Mouse (Mus musculus): ENCODE measurements around the gene Ablim2. TPM values are rescaled to one million over a fixed set of nuclear protein-coding genes. Genes with fewer than 3 reads are reported as not detected.

The Ablim2 gene
- polyA plus RNA-seq, 2 experiments, result 1.8 to 3.8 TPM

GRCm38 (mm10) chr5:35833881-35834280, 76.2 kb downstream of the Ablim2 start:
- Histone ChIP-seq H3K9ac (ENCODE audit: low read depth, low read length, severe bottlenecking) (no peak overlapping the region), H3K4me3 (replicated peaks; ENCODE audit: low read length) (no peak overlapping the region), H3K27ac (replicated peaks; ENCODE audit: low read depth, low read length) (no peak overlapping the region), H3K27me3 (ENCODE audit: control insufficient read depth, insufficient read depth, low read length) (no peaks in the 10 kb centered on the region), H3K4me2 (replicated peaks; ENCODE audit: low read depth, low read length, severe bottlenecking) (no peak overlapping the region), H3K4me1 (ENCODE audit: control insufficient read depth, insufficient read depth, low read length) (no peaks in the 10 kb centered on the region), H3K9me3 (ENCODE audit: control insufficient read depth, low read length) (no peaks in the 10 kb centered on the region), H3K36me3 (ENCODE audit: control insufficient read depth, insufficient read depth, low read length) (no peaks in the 10 kb centered on the region)
- ATAC-seq (ENCODE audit: low FRiP score, low read depth) (no peak), DNase-seq (ENCODE audit: low spot score) (no peak)
- WGBS, result 85% methylated on average over 4 of the region's 4 CpGs
- no peak for TF ChIP-seq POLR2A (IDR thresholded peaks at IDR 0.05; ENCODE audit: borderline replicate concordance, extremely low read depth, insufficient read depth, insufficient read length)

- H3K36me3 ChIP-seq (ENCODE audit: control insufficient read depth, insufficient read depth, low read length), result no peaks in the 10 kb centered on the region
- H3K27ac ChIP-seq (replicated peaks; ENCODE audit: low read depth, low read length), result no peak overlapping the region
- H3K4me3 ChIP-seq (replicated peaks; ENCODE audit: low read length), result no peak overlapping the region
- WGBS, result 93% methylated on average over 15 of the region's 15 CpGs
- H3K27me3 ChIP-seq (ENCODE audit: control insufficient read depth, insufficient read depth, low read length), result no peaks in the 10 kb centered on the region
- no peak for TF ChIP-seq POLR2A (IDR thresholded peaks at IDR 0.05; ENCODE audit: borderline replicate concordance, extremely low read depth, insufficient read depth, insufficient read length)
- no peaks in the 10 kb centered on the region for H3K9me3 ChIP-seq (ENCODE audit: control insufficient read depth, low read length)
- H3K4me1 ChIP-seq (ENCODE audit: control insufficient read depth, insufficient read depth, low read length), result no peaks in the 10 kb centered on the region
- H3K4me2 ChIP-seq (replicated peaks; ENCODE audit: low read depth, low read length, severe bottlenecking), result no peak overlapping the region
- ATAC-seq (ENCODE audit: low FRiP score, low read depth) (no peak), DNase-seq (ENCODE audit: low spot score) (no peak)
- H3K9ac ChIP-seq (ENCODE audit: low read depth, low read length, severe bottlenecking), result no peak overlapping the region
Measured at GRCm38 (mm10) chr5:35836992-35837391, 79.3 kb downstream of the Ablim2 start.

- Histone ChIP-seq H3K4me1 (ENCODE audit: control insufficient read depth, insufficient read depth, low read length) (no peaks in the 10 kb centered on the region), H3K9me3 (ENCODE audit: control insufficient read depth, low read length) (no peaks in the 10 kb centered on the region), H3K27ac (replicated peaks; ENCODE audit: low read depth, low read length) (no peak overlapping the region), H3K36me3 (ENCODE audit: control insufficient read depth, insufficient read depth, low read length) (no peaks in the 10 kb centered on the region), H3K27me3 (ENCODE audit: control insufficient read depth, insufficient read depth, low read length) (no peaks in the 10 kb centered on the region), H3K9ac (ENCODE audit: low read depth, low read length, severe bottlenecking) (no peak overlapping the region), H3K4me2 (replicated peaks; ENCODE audit: low read depth, low read length, severe bottlenecking) (no peak overlapping the region), H3K4me3 (replicated peaks; ENCODE audit: low read length) (no peak overlapping the region)
- no peak for ATAC-seq (ENCODE audit: low FRiP score, low read depth)
- no peak for TF ChIP-seq POLR2A (IDR thresholded peaks at IDR 0.05; ENCODE audit: borderline replicate concordance, extremely low read depth, insufficient read depth, insufficient read length)
- no peak for DNase-seq (ENCODE audit: low spot score)
- 52% methylated on average over 2 of the region's 2 CpGs for WGBS
Measured at GRCm38 (mm10) chr5:35839262-35839661, 81.6 kb downstream of the Ablim2 start.

GRCm38 (mm10) chr5:35851485-35851884, 93.8 kb downstream of the Ablim2 start:
- WGBS, result 66% methylated on average over 5 of the region's 5 CpGs
- no peak for TF ChIP-seq POLR2A (IDR thresholded peaks at IDR 0.05; ENCODE audit: borderline replicate concordance, extremely low read depth, insufficient read depth, insufficient read length)
- ATAC-seq (ENCODE audit: low FRiP score, low read depth), result no peak

GRCm38 (mm10) chr5:35853463-35853862, 95.8 kb downstream of the Ablim2 start:
- no peak for DNase-seq (ENCODE audit: low spot score)
- H3K4me1 ChIP-seq (ENCODE audit: control insufficient read depth, insufficient read depth, low read length), result no peaks in the 10 kb centered on the region
- H3K9me3 ChIP-seq (ENCODE audit: control insufficient read depth, low read length), result no peaks in the 10 kb centered on the region
- no peaks in the 10 kb centered on the region for H3K36me3 ChIP-seq (ENCODE audit: control insufficient read depth, insufficient read depth, low read length)
- H3K27ac ChIP-seq (replicated peaks; ENCODE audit: low read depth, low read length), result no peak overlapping the region
- ATAC-seq (ENCODE audit: low FRiP score, low read depth), result no peak
- H3K9ac ChIP-seq (ENCODE audit: low read depth, low read length, severe bottlenecking), result no peak overlapping the region
- H3K4me2 ChIP-seq (replicated peaks; ENCODE audit: low read depth, low read length, severe bottlenecking), result no peak overlapping the region
- H3K4me3 ChIP-seq (replicated peaks; ENCODE audit: low read length), result no peak overlapping the region
- no peaks in the 10 kb centered on the region for H3K27me3 ChIP-seq (ENCODE audit: control insufficient read depth, insufficient read depth, low read length)
- no peak for TF ChIP-seq POLR2A (IDR thresholded peaks at IDR 0.05; ENCODE audit: borderline replicate concordance, extremely low read depth, insufficient read depth, insufficient read length)
- 90% methylated on average over 4 of the region's 4 CpGs for WGBS

More at GRCm38 (mm10) chr5:35851485-35851884, 93.8 kb downstream of the Ablim2 start:
- no peak overlapping the region for H3K9ac ChIP-seq (ENCODE audit: low read depth, low read length, severe bottlenecking)
- H3K36me3 ChIP-seq (ENCODE audit: control insufficient read depth, insufficient read depth, low read length), result no peaks in the 10 kb centered on the region
- no peak for DNase-seq (ENCODE audit: low spot score)
- no peak overlapping the region for H3K27ac ChIP-seq (replicated peaks; ENCODE audit: low read depth, low read length)
- H3K9me3 ChIP-seq (ENCODE audit: control insufficient read depth, low read length), result no peaks in the 10 kb centered on the region
- no peaks in the 10 kb centered on the region for H3K27me3 ChIP-seq (ENCODE audit: control insufficient read depth, insufficient read depth, low read length)
- H3K4me1 ChIP-seq (ENCODE audit: control insufficient read depth, insufficient read depth, low read length), result no peaks in the 10 kb centered on the region
- no peak overlapping the region for H3K4me3 ChIP-seq (replicated peaks; ENCODE audit: low read length)
- H3K4me2 ChIP-seq (replicated peaks; ENCODE audit: low read depth, low read length, severe bottlenecking), result no peak overlapping the region

- no peak for DNase-seq (ENCODE audit: low spot score)
- ATAC-seq (ENCODE audit: low FRiP score, low read depth), result no peak
- no peaks in the 10 kb centered on the region for H3K4me1 ChIP-seq (ENCODE audit: control insufficient read depth, insufficient read depth, low read length)
- H3K36me3 ChIP-seq (ENCODE audit: control insufficient read depth, insufficient read depth, low read length), result no peaks in the 10 kb centered on the region
- no peak for TF ChIP-seq POLR2A (IDR thresholded peaks at IDR 0.05; ENCODE audit: borderline replicate concordance, extremely low read depth, insufficient read depth, insufficient read length)
- H3K4me3 ChIP-seq (replicated peaks; ENCODE audit: low read length), result no peak overlapping the region
- no peaks in the 10 kb centered on the region for H3K27me3 ChIP-seq (ENCODE audit: control insufficient read depth, insufficient read depth, low read length)
- no peaks in the 10 kb centered on the region for H3K9me3 ChIP-seq (ENCODE audit: control insufficient read depth, low read length)
- no peak overlapping the region for H3K4me2 ChIP-seq (replicated peaks; ENCODE audit: low read depth, low read length, severe bottlenecking)
- no peak overlapping the region for H3K27ac ChIP-seq (replicated peaks; ENCODE audit: low read depth, low read length)
- whole genome bisulfite sequencing, result 46% methylated on average over 3 of the region's 3 CpGs
- H3K9ac ChIP-seq (ENCODE audit: low read depth, low read length, severe bottlenecking), result no peak overlapping the region
Measured at GRCm38 (mm10) chr5:35856245-35856644, 98.6 kb downstream of the Ablim2 start.
